Mouse (Mus musculus): ENCODE data around the gene Shc3. TPM values are rescaled to one million over a fixed set of nuclear protein-coding genes. Genes with fewer than 3 reads are reported as not detected.

The Shc3 gene
- polyA plus RNA-seq, 1 experiment from 2014 or later: 5.2 TPM

GRCm38 (mm10) chr13:51468697-51469250, 100.4 kb downstream of the Shc3 start:
- 82% methylated on average over 17 of the region's 17 CpGs for WGBS
- Histone ChIP-seq H3K27ac (no peak overlapping the region), H3K9me3 (replicated peaks) (no peaks in the 10 kb centered on the region), H3K27me3 (no peaks in the 10 kb centered on the region), H3K36me3 (ENCODE audit: poor library complexity, severe bottlenecking) (no peaks in the 10 kb centered on the region), H3K4me2 (no peak overlapping the region), H3K9ac (no peak overlapping the region), H3K4me3 (no peak overlapping the region), H3K4me1 (no peaks in the 10 kb centered on the region)
- ATAC-seq: no peak

GRCm38 (mm10) chr13:51466117-51466841, 102.9 kb downstream of the Shc3 start:
- no peak for ATAC-seq
- Histone ChIP-seq H3K27ac (no peak overlapping the region), H3K4me2 (no peak overlapping the region), H3K9ac (no peak overlapping the region), H3K27me3 (no peaks in the 10 kb centered on the region), H3K4me3 (no peak overlapping the region), H3K36me3 (ENCODE audit: poor library complexity, severe bottlenecking) (no peaks in the 10 kb centered on the region), H3K9me3 (replicated peaks) (no peaks in the 10 kb centered on the region), H3K4me1 (no peaks in the 10 kb centered on the region)
- WGBS: 71% methylated on average over 14 of the region's 14 CpGs

GRCm38 (mm10) chr13:51464294-51464693, 104.9 kb downstream of the Shc3 start:
- ATAC-seq: no peak
- no peaks in the 10 kb centered on the region for H3K27me3 ChIP-seq
- H3K9ac ChIP-seq: no peak overlapping the region
- H3K4me2 ChIP-seq: no peak overlapping the region
- no peaks in the 10 kb centered on the region for H3K4me1 ChIP-seq
- no peak overlapping the region for H3K4me3 ChIP-seq
- H3K9me3 ChIP-seq (replicated peaks): no peaks in the 10 kb centered on the region
- H3K27ac ChIP-seq: no peak overlapping the region
- 0 out of 2 replicates have a peak, but pooled peaks cover 6% of the 10 kb centered on the region for H3K36me3 ChIP-seq (ENCODE audit: poor library complexity, severe bottlenecking)
- WGBS: 79% methylated on average over 4 of the region's 4 CpGs

DNA sequence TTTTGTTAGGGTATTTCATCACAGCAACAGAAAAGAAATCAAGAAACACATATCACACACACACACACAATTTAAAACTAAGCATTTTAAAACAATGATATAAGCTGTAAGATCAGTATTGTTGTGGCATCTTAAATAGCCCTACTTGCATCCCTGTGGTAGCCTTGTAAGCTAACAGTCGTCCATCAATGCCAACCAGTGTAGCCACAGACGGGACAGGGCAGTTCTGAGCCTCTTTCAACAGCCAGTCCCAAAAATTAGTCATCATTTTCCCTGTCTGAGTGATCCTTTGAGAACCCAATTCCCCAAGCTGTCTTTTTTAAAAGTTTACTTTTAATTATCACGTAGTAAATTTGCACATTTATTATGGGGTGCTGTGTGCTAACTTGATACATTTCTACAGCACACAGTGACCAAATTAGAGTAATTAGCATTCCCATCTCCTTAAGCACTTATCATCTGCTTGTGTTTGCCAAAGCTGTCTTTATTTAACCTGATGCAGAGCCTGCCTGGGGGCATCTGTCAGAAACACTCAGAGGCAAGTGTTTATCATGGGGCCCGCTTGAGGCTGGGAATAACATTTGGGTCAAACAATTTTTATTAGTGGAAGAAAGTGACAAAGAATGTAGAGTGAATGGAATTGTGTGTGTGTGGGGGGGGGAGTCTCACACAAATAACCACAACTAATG, 112.9 kb downstream of the Shc3 start:
- H3K4me3 ChIP-seq: no peak overlapping the region
- no peaks in the 10 kb centered on the region for H3K27me3 ChIP-seq
- 0 out of 2 replicates have a peak, but pooled peaks cover 6% of the 10 kb centered on the region for H3K36me3 ChIP-seq (ENCODE audit: poor library complexity, severe bottlenecking)
- WGBS: 45% methylated on average over 4 of the region's 4 CpGs
- no peak for ATAC-seq
- no peaks in the 10 kb centered on the region for H3K4me1 ChIP-seq
- no peak overlapping the region for H3K9ac ChIP-seq
- H3K9me3 ChIP-seq (replicated peaks): no peaks in the 10 kb centered on the region
- no peak overlapping the region for H3K27ac ChIP-seq
- H3K4me2 ChIP-seq: no peak overlapping the region

GRCm38 (mm10) chr13:51446550-51446949, 122.7 kb downstream of the Shc3 start:
- WGBS: 92% methylated on average over 4 of the region's 4 CpGs
- no peaks in the 10 kb centered on the region for H3K9me3 ChIP-seq (replicated peaks)
- H3K27me3 ChIP-seq: no peaks in the 10 kb centered on the region
- ATAC-seq: no peak
- H3K4me2 ChIP-seq: no peak overlapping the region
- H3K36me3 ChIP-seq (ENCODE audit: poor library complexity, severe bottlenecking): peaks cover 5% of the 10 kb centered on the region
- no peaks in the 10 kb centered on the region for H3K4me1 ChIP-seq
- H3K9ac ChIP-seq: no peak overlapping the region
- no peak overlapping the region for H3K4me3 ChIP-seq
- no peak overlapping the region for H3K27ac ChIP-seq

DNA sequence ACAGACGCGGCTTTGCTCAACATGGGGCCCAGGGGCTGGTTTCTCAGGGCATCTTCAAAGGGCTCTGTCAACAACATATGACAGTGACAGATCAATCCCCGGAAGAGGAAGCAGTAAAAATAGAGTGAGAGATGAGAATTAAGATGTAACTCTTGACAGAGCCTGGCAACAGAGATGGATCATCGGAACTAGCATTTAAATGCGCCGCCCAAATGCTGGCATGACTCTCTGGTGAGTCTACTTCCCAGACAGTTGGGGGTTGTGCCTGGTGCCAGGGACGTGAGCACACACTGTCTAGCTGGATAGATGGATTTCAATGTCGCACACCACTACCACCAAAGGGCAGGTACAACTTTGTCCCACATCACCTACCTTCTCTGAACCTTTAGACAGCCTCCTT, 126.3 kb downstream of the Shc3 start:
- H3K9me3 ChIP-seq (replicated peaks): no peaks in the 10 kb centered on the region
- H3K4me3 ChIP-seq: no peak overlapping the region

GRCm38 (mm10) chr13:51437105-51438085, 131.8 kb downstream of the Shc3 start:
- WGBS: 37% methylated on average over 14 of the region's 14 CpGs
- no peak overlapping the region for H3K9ac ChIP-seq
- H3K4me3 ChIP-seq: no peak overlapping the region
- peaks cover 5% of the 10 kb centered on the region for H3K36me3 ChIP-seq (ENCODE audit: poor library complexity, severe bottlenecking)
- no peaks in the 10 kb centered on the region for H3K9me3 ChIP-seq (replicated peaks)
- peak overlapping the region; percentile 49; the same call in 1 of the 2 replicates for H3K27ac ChIP-seq
- H3K4me1 ChIP-seq: peaks cover 9% of the 10 kb centered on the region; the same call in 1 of the 2 replicates
- peak; percentile 38; the same call in 1 of the 2 replicates for ATAC-seq
- H3K4me2 ChIP-seq: no peak overlapping the region
- no peaks in the 10 kb centered on the region for H3K27me3 ChIP-seq

More for the DNA sequence above, 126.3 kb downstream of the Shc3 start:
- 95% methylated on average over 8 of the region's 8 CpGs for WGBS
- Histone ChIP-seq H3K4me1 (no peaks in the 10 kb centered on the region), H3K36me3 (ENCODE audit: poor library complexity, severe bottlenecking) (peaks cover 9% of the 10 kb centered on the region), H3K4me2 (no peak overlapping the region), H3K27me3 (no peaks in the 10 kb centered on the region), H3K27ac (no peak overlapping the region), H3K9ac (no peak overlapping the region)
- ATAC-seq: no peak

GRCm38 (mm10) chr13:51435146-51435545, 134.1 kb downstream of the Shc3 start:
- 93% methylated on average over 2 of the region's 2 CpGs for WGBS
- no peak overlapping the region for H3K27ac ChIP-seq
- no peak overlapping the region for H3K4me2 ChIP-seq
- no peaks in the 10 kb centered on the region for H3K27me3 ChIP-seq
- H3K4me1 ChIP-seq: peaks cover 9% of the 10 kb centered on the region; the same call in 1 of the 2 replicates
- no peak overlapping the region for H3K9ac ChIP-seq
- no peak for ATAC-seq
- H3K9me3 ChIP-seq (replicated peaks): no peaks in the 10 kb centered on the region
- H3K4me3 ChIP-seq: no peak overlapping the region
- peaks cover 11% of the 10 kb centered on the region; the same call in 1 of the 2 replicates for H3K36me3 ChIP-seq (ENCODE audit: poor library complexity, severe bottlenecking)

DNA sequence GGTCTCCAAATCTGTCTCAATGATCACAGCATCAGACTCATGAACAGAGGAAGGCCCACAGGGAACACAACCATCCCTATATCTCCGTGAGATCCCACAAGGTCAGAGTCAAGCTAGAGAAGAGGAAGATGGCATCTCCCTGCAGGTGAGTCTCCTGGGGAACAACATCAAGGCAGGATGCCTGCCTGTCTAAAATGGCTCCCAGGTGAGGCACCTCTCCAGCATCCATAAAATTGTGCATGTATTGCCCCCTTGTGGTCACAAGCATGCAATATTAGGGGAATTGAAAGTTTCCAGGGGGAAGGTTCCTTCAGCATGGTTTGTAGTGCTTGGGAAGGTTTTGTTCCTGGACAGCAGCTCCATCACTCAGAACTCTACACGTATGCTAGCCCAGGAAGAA, 134.8 kb downstream of the Shc3 start:
- no peak for ATAC-seq
- no peak overlapping the region for H3K4me2 ChIP-seq
- no peaks in the 10 kb centered on the region for H3K9me3 ChIP-seq (replicated peaks)
- H3K9ac ChIP-seq: no peak overlapping the region
- H3K4me1 ChIP-seq: peaks cover 9% of the 10 kb centered on the region; the same call in 1 of the 2 replicates
- H3K4me3 ChIP-seq: no peak overlapping the region
- peaks cover 8% of the 10 kb centered on the region; the same call in 1 of the 2 replicates for H3K36me3 ChIP-seq (ENCODE audit: poor library complexity, severe bottlenecking)
- no peak overlapping the region for H3K27ac ChIP-seq
- WGBS: 69% methylated on average over 2 of the region's 2 CpGs
- H3K27me3 ChIP-seq: no peaks in the 10 kb centered on the region

- H3K4me2 ChIP-seq: no peak overlapping the region
- ATAC-seq: no peak
- H3K27me3 ChIP-seq: no peaks in the 10 kb centered on the region
- peaks cover 9% of the 10 kb centered on the region; the same call in 1 of the 2 replicates for H3K4me1 ChIP-seq
- no peak overlapping the region for H3K9ac ChIP-seq
- 69% methylated on average over 3 of the region's 3 CpGs for WGBS
- no peak overlapping the region for H3K4me3 ChIP-seq
- no peak overlapping the region for H3K27ac ChIP-seq
- peaks cover 8% of the 10 kb centered on the region; the same call in 1 of the 2 replicates for H3K36me3 ChIP-seq (ENCODE audit: poor library complexity, severe bottlenecking)
- no peaks in the 10 kb centered on the region for H3K9me3 ChIP-seq (replicated peaks)
These were observed 135.8 kb downstream of the Shc3 start for GRCm38 (mm10) chr13:51433371-51433770.

DNA sequence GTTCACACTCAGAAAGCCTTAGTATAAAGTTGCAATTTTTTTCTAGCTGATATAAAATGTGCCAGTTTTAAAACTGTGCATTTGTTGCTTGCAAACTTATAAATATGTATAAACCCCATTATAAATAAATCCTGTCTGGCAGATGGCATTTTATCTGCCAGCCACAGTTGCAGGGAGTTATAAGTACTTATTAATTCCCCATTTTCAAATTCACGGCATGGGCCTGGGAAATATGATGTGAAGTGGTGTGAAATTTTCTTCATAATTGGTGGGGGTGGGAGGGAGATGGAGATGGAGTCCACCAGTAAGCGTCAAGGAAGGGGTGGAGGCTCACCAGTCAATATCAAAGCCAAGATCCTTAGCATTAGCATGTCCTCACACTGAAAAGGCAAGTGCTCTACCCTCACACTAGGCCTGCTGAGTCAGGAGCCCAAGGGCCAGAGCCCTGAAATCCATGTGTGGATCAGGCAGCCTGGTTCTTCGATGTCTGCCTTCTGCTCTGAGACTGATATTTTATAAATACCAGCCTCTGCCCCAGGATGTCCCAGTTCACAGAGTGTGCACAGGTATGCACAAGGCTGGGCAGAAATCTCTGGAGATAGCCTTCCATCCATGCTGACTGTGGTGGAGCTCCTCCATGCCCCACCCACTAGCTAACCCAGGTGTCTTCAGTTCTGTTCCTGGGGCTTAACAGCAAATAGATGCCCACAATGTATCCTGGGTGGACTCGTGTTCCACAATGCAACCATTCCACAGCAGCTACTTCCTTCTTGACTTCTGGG, 143.4 kb downstream of the Shc3 start:
- Histone ChIP-seq H3K27me3 (no peaks in the 10 kb centered on the region), H3K27ac (no peak overlapping the region)

More for the DNA sequence above, 143.4 kb downstream of the Shc3 start:
- WGBS: 79% methylated on average over 4 of the region's 4 CpGs
- Histone ChIP-seq H3K9me3 (replicated peaks) (no peaks in the 10 kb centered on the region), H3K4me2 (no peak overlapping the region), H3K4me1 (0 out of 2 replicates have a peak, but pooled peaks cover 4% of the 10 kb centered on the region), H3K4me3 (no peak overlapping the region), H3K36me3 (ENCODE audit: poor library complexity, severe bottlenecking) (peaks cover 4% of the 10 kb centered on the region; the same call in 1 of the 2 replicates), H3K9ac (no peak overlapping the region)
- ATAC-seq: peak; percentile 44
